8 mouse cellular contexts compared by ENCODE assay signal in the genomic region with DNA sequence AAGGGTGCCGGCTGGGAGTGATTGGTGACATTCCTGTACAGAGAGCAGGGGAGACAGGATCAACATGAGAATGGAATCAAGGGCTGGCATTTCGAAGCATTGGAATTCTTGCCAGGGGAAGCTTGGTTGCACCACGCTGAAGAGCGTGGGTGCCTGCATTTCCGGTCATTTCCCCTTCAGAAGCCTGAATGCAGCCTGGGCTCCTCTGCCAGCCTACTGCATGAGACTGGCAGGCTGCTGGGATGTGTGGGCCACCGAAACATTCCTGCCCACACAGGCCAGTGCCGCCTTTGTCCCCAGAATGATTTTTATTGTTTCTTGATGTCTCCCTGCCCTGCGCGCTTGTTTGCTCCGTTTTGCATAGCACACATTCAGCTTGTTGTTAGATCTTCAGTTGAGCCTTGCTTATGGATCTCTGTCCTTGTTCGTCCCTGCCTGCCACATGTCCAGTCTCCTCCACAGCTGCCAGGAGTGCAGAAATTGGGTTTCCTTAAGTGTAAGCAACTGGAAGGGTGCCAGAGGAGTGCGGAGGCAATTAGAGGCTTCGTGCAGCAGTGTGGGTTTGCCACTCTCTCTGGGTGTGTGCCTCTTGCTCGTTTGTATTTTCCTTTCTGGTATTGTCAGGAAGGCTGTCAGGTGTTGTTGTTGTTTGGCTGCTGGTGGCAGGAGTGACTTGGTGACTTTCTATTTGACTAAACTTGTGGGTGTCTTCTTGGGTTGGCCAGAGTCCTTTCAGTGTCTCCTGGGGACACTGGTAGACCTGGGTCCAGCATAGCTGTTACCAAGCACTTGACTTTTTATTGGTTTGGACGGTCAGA.
A peak's percentile ranks its signal among the peaks of the same experiment; 100 is the strongest.
DNase-seq lines count a peak whose midpoint lies in the region; ATAC-seq and TF ChIP-seq lines count a peak whose summit lies in the region.

No protein-coding gene starts in this region.

- H3K9ac ChIP-seq in lung, postnatal 0 days (replicated peaks; ENCODE audit: low read depth): no peak overlapping the region
- H3K9ac ChIP-seq in forebrain, embryonic 16.5 days (replicated peaks; ENCODE audit: low read depth, low read length): peak overlapping the region; percentile 35

- H3K36me3 ChIP-seq in lung, postnatal 0 days (ENCODE audit: insufficient read depth, low read length): no peaks in the 10 kb centered on the region
- H3K36me3 ChIP-seq in forebrain, embryonic 16.5 days (ENCODE audit: control insufficient read depth, insufficient read depth): no peaks in the 10 kb centered on the region

- no peak overlapping the region for H3K4me2 ChIP-seq in lung, postnatal 0 days (replicated peaks; ENCODE audit: low read depth, low read length)
- H3K4me2 ChIP-seq in forebrain, embryonic 16.5 days (ENCODE audit: low read length): peak overlapping the region; percentile 46

- DNase-seq in cerebellum, adult 11 months: peak; percentile 37
- no peak for DNase-seq in cerebellum, adult 8-10 months
- peak; percentile 40 for DNase-seq in lung, postnatal 0 days (ENCODE audit: low spot score)
- no peak for DNase-seq in lung, postnatal 14 days
- DNase-seq in left cerebral cortex, postnatal 10 days (ENCODE audit: extremely low spot score in 1 of 2, low spot score in 2 of 2): peak; percentile 46 to 55
- peak; percentile 26 to 28 for DNase-seq in right cerebral cortex, postnatal 36 days (ENCODE audit: low spot score in 2 of 2)
- DNase-seq in urinary bladder, postnatal 4 days (ENCODE audit: low spot score in 2 of 2): no peak

- H3K4me1 ChIP-seq in lung, postnatal 0 days (ENCODE audit: insufficient read depth, low read depth, low read length): peaks cover 5% of the 10 kb centered on the region; the same call in 1 of the 2 replicates
- H3K4me1 ChIP-seq in forebrain, embryonic 16.5 days (replicated peaks; ENCODE audit: control insufficient read depth, insufficient read depth, low read length): peaks cover 19% of the 10 kb centered on the region

- TF ChIP-seq EP300 in lung, postnatal 0 days (IDR thresholded peaks at IDR 0.05): no peak

- intact Hi-C loops in left cerebral cortex, postnatal 10 days (cut with DNase I): no loop called here

- no peak for TF ChIP-seq CTCF in lung, postnatal 0 days (IDR thresholded peaks at IDR 0.05)

- H3K9me3 ChIP-seq in lung, postnatal 0 days (ENCODE audit: low read length): no peaks in the 10 kb centered on the region
- H3K9me3 ChIP-seq in forebrain, embryonic 16.5 days (ENCODE audit: control insufficient read depth, low read length): no peaks in the 10 kb centered on the region

- no peak overlapping the region for H3K27ac ChIP-seq in lung, postnatal 0 days (ENCODE audit: low read length)
- H3K27ac ChIP-seq in forebrain, embryonic 16.5 days (ENCODE audit: low read length): peak overlapping the region; percentile 58

- WGBS in lung, postnatal 0 days: 39% methylated on average over 15 of the region's 15 CpGs
- WGBS in forebrain, embryonic 16.5 days: 10% methylated on average over 15 of the region's 15 CpGs

- no peak overlapping the region for H3K4me3 ChIP-seq in lung, postnatal 0 days (ENCODE audit: low read depth, low read length)
- peak overlapping the region; percentile 10; the same call in 1 of the 2 replicates for H3K4me3 ChIP-seq in forebrain, embryonic 16.5 days (replicated peaks; ENCODE audit: low read length)

- ATAC-seq in lung, postnatal 0 days: no peak; the same call in 1 of the 2 replicates
- peak; percentile 75 for ATAC-seq in forebrain, embryonic 16.5 days

- H3K27me3 ChIP-seq in lung, postnatal 0 days (replicated peaks; ENCODE audit: insufficient read depth, low read length): no peaks in the 10 kb centered on the region
- no peaks in the 10 kb centered on the region for H3K27me3 ChIP-seq in forebrain, embryonic 16.5 days (replicated peaks; ENCODE audit: control insufficient read depth, insufficient read depth, low read length)

Comparison
In these comparisons a context has a peak if more than half of its experiments do, and no peak if none do; other contexts are left out.
1. DNase-seq: peak in cerebellum, adult 11 months (single experiment), lung, postnatal 0 days (single experiment), left cerebral cortex, postnatal 10 days (2 of 2) and right cerebral cortex, postnatal 36 days (2 of 2); none in cerebellum, adult 8-10 months (single experiment), lung, postnatal 14 days (single experiment) and urinary bladder, postnatal 4 days (0 of 2).